Mouse (Mus musculus) erythroid progenitor cell, adult 5-6 weeks (primary cell): Measurements from ENCODE around the gene Hist1h1c. TPM values are rescaled to one million over a fixed set of nuclear protein-coding genes. Genes with fewer than 3 reads are reported as not detected.
"Not testable (repeated sequence)": the region's sequence is repeated elsewhere in the genome, so short reads cannot be mapped to it uniquely, and the experiment has no call there.

Experiments
- ATAC-seq: replicated peaks from 2 replicates; pipeline ENCODE4 v1.8.0; 2016; ENCODE audit warnings: moderate number of reproducible peaks, mild to moderate bottlenecking, moderate TSS enrichment, inconsistent platforms; ENCODE audit not compliant: poor library complexity, low FRiP score, severe bottlenecking
- total RNA-seq, 2 experiments: library from RNA; stranded (forward) in 1 of 2; stranded (reverse) in 1 of 2; fragments of 150-400 nt in 1 of 2; fragments of 186-747, 209-891 nt in 1 of 2; gene quantifications; 2 replicates each; pipeline versions ENCODE4 v1.2.3 to v1.2.4; 2015 to 2017; ENCODE audit warnings: low replicate concordance in 2 of 2

The Hist1h1c gene
- total RNA-seq (2015; ENCODE audit: low replicate concordance): 527 and 533 TPM in 2 replicates
- 3,859 and 4,708 TPM in 2 replicates for total RNA-seq (2017; ENCODE audit: low replicate concordance)

DNA sequence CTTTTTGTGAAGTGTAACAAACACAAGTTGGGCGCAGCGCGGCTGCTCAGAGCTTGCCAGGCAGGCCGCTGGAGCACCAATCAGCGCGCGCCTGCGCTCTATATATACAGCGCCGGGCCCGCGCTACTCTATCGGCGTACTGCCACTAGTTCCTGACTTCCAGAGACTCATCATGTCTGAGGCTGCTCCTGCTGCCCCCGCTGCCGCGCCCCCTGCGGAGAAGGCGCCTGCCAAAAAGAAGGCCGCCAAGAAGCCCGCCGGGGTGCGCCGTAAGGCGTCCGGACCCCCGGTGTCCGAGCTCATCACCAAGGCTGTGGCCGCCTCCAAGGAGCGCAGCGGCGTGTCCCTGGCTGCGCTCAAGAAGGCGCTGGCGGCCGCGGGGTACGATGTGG is at the start of gene Hist1h1c:
Hist1h1c (plus strand) TSS at position 132 of the 392 bp plus-strand sequence.
- ATAC-seq: peak; percentile 63

DNA sequence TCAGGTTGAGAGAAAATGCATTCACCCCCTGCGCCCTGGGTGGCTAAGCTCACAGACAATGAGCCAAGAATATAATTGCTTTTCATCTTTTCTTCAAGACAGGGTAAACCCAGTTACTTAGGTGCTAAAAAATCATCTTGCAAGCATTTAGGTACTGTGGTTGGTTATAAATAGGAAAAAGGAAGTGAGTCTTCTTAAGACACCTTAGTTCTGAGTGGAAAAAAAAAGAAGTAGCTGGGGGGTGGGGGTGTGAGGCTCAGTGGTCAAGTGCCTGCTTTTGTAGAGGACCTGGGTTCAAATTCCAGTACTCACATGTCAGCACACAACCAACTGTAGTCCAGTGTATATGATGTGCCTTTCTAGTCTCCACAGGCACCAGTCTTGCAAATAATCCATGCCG is 49.7 kb upstream of the Hist1h1c start:
- no peak for ATAC-seq

DNA sequence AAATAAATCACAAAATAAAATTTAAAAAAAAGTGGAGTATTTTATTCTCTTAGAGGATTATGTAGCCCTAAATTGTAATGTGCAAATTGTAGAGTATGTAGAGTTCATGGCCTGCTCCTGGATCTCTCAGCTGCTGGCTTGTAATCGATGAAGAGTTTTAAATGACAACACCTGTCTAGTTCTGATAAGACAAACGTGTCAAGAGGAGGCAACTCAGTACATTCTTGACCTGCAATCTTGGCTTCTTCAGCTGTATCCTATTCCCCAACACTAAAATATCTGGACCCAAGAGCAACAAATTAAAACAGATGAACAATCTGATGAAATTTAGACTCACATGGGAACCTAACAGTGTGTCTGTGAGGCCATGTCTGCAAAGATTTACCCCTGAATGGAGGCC is 49.1 kb upstream of the Hist1h1c start:
- ATAC-seq: no peak

DNA sequence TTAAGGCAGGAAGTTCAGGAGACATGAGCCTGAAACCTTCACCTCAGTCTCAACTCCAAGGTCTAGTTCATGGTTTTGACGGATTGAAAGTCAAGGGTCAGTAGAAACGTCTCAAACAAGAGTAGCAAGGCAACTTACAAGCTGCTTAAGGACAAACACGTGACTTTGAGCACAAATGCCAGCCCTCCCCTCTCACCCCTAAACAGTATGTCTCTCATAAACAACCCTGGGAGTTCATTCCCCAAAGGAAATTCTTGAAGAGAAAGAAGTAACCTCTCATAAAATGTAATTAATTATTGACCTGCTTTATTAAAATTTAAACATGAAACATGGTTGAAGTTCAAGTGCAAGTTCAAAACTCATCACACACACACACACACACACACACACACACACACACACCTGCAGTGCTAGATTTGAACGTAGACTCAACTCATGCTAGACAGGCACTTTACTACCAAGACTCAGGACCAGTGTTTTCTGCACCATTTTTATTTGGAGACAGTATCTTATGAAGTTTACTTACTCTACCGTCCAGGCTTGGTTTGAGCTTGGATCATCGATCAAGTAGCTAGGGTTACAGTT is 44.7 kb upstream of the Hist1h1c start:
- ATAC-seq: no peak

DNA sequence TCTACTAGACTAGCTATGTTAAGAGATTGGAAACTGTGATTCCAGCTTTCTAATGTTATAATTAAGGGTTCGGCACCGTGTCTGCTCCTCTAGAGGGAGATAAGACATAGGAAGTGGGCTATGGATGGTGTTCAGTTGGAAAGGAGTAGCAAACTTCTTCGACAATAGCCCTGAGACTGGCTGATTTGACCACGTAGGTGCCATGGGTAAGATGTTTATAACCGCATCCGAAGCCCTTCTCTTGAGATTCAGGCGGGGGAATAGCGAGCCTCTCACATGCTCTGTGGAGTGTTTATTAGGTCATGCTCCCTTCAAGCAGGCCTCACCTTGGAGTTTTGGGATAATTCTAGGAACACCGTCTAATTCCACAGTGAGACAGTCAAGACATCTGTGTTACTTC is 43.7 kb upstream of the Hist1h1c start:
- no peak for ATAC-seq

DNA sequence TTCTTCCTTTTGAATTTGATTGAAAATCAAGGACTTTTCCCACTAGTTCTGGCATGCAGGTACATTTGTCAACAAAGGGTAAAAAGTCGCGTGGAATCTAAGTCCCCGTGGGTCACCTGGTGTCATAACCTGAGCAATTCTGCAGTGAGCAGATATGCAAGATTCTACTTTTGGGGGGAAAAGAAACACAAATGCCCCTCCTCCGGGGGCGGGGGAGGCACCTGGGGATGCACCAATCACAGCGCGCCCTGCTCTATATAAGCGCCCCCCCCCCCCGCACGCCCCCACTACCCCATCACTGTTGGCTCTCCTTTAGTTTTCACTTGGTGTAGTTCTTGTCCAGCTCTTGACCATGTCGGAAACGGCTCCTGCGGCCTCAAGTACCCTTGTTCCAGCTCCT is 43.1 kb upstream of the Hist1h1c start, which contains the start of gene Hist1h1t:
Hist1h1t (plus strand) TSS at position 301 of the 400 bp plus-strand sequence.
- ATAC-seq: no peak

DNA sequence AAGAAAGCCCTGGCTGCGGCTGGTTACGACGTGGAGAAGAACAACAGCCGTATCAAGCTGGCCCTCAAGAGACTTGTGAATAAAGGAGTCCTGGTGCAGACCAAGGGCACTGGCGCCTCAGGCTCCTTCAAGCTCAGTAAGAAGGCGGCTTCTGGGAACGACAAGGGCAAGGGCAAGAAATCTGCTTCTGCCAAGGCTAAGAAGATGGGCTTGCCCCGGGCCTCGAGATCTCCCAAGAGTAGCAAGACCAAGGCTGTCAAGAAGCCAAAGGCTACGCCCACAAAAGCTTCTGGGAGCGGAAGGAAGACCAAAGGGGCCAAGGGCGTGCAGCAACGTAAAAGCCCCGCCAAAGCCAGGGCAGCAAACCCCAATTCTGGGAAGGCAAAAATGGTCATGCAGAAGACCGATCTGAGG is 42.5 kb upstream of the Hist1h1c start:
- no peak for ATAC-seq

DNA sequence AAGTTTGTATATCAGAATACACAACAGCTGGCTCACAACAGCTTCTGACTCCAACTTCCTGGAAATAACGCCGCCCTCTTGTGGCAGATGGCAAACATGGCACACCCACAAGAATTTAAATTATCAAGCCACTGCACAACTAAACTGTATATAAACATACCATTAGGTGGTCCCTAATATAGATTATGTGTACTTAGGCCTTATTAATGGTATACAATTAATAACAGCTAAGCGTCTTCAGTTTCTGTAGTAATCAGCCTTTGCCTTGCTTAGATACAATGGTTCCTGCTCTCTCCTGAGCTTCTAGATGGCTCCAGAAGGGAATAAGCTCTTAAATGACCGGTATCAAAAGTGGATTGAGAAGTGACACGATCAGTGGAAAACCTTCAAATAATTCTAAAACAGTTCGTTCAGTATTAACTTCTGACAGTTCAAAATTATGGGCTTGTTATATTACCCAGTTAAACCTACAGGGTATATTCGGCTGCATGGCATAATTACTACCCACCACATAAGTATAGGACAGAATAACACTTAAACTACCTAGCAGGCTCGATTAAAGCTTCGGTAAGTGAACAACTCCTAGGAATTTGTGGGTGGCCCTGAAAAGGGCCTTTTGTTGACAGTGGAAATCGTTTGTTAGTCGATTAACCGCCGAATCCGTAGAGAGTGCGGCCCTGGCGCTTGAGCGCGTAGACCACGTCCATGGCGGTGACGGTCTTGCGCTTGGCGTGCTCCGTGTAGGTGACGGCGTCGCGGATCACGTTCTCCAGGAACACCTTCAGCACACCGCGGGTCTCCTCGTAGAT is 40.9 kb upstream of the Hist1h1c start:
- peak; percentile 67 for ATAC-seq

DNA sequence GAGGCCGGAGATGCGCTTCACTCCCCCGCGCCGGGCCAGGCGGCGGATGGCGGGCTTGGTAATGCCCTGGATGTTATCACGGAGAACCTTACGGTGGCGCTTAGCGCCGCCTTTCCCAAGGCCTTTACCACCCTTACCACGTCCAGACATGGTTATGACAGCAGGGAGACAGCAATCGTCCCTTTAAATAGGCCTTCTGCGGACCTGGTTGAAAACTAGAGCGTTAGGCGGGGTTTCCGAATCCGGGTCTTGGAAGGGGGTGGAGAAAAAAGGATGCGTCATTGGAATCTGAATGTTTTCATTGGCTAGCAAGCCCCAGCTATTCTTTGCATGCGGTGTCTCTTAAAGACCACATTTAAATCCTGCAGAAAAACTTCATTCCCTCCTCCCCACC is 40.3 kb upstream of the Hist1h1c start, which contains the start of gene Hist1h4c:
Hist1h4c (minus strand) TSS at position 155 of the 394 bp plus-strand sequence.
- ATAC-seq: peak; percentile 80

DNA sequence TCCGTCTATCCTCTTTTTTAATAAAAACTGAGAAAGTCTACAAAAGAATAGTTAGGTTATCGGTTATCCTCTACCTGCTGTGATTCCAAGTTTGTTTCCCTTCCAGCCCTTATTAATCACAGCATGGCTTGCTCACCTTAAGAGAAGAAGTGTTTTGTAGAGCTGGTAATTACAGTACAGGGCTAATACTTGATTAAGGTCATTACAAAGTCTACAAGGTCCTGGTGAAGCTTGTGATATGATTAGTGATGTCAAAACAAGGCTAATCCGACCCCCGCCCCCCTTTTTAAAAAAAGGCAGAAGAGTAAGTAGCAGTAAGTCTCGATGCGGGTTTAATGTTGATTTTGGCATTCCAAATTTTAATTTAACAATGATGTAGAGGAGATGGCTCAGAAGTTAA is 39.6 kb upstream of the Hist1h1c start:
- no peak for ATAC-seq

DNA sequence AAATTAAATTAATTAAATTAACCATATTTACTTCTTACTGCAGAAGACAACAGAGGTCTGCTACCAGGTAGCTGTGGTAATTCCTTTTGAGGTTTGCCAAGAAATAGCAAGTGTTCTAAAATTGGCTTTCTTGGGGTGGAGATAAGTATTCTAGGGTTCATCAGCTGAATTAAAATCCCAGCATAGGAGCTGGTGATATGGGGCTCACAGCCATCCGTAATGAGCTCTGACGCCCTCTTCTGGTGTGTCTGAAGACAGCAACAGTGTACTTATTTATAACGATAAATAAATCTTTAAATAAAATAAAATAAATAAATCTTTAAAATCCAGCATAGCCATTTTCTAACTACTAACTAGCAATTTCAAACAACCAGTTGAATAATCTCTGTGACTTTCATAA is 38.8 kb upstream of the Hist1h1c start:
- ATAC-seq: no peak

DNA sequence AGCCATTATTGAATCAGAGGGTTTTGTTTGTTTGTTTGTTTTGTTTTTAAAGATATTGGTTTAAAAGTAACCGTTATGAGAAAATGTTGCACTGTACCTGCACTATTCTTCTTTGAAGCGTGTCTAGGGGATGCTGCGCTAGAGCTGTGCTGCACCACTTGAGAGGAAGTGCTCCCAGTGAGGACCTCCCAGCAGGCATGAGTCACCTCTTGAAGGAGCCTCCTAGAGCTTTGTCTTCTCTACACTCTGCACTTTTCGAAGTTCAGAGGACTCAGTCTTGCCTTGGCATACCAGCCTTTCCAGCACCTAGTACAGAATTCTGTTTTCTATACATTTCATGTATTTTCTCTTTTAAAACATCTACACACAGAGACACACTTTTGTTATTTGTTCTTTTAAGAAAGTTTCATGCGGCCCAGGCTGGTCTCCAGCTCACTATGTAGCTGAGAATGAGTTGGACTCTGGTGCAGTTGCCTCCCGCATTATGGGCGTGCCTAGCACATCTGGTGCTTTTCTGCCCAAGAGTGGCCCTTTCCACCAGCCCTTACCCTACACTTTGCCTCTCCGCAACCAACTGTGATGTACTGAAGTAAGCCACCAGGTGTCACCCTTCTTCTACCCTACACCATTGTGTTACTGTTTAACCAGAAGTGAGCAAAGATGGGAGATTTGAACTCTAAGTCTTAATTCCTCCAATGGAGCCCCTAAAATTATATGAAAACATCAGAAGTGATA is 37.7 kb upstream of the Hist1h1c start:
- peak; percentile 56 for ATAC-seq

DNA sequence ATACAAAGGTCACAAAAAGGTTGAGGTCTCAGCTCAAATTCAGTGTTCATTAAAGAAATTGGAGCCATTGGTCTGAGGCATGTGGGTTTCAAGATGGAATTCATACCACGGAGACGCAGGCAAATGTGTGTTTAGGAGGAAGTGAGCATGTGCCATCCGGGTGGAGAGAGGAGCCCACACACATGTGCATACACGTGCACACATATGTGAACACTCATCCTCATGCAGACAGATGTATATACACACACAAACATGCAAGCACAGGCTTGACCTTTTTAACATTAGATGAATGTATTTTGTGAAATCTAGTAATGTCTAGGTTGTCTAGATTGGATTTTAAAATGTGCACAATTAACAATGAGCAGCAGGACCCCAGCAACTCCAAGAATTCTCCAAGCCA is 36.4 kb upstream of the Hist1h1c start:
- no peak for ATAC-seq

DNA sequence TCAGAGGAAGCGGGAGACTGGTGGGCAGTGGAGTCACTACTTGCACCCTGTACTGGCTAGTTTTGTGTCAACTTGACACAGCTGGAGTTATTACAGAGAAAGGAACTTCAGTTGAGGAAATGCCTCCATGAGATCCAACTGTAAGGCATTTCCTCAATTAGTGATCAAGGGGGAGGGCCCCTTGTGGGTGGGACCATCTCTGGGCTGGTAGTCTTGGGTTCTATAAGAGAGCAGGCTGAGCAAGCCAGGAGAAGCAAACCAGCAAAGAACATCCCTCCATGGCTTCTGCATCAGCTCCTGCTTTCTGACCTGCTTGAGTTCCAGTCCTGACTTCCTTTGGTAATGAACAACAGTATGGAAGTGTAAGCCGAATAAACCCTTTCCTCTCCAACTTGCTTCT is 35.8 kb upstream of the Hist1h1c start:
- not testable (repeated sequence) for ATAC-seq

DNA sequence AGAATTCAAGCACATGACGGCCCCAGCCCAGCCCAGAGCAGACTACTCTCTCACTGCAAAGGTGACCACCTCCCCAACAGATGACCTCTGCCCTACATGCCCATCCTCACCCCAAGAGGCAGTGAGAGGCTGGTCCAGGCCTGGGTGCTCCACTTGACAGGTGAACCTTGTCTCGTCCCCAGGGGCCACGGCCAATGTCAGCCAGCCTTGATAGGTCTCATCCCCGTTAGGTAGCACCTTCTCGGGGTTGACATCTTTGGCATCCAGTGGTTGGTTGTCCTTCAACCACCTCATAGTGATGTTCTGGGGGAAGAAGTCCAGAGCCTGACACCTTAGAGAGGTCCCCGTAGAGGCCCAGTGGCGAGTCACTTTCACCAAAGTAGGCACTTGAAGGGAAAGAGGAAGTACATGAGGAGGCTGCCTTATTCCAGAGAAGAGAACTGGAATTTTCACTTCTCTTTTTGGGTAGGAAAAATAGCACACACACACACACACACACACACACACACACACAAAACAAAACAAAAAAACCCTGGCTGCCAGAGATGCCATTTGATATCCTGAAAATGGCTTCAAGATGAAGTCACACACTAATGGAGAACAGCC is 32.8 kb upstream of the Hist1h1c start:
- ATAC-seq: no peak

DNA sequence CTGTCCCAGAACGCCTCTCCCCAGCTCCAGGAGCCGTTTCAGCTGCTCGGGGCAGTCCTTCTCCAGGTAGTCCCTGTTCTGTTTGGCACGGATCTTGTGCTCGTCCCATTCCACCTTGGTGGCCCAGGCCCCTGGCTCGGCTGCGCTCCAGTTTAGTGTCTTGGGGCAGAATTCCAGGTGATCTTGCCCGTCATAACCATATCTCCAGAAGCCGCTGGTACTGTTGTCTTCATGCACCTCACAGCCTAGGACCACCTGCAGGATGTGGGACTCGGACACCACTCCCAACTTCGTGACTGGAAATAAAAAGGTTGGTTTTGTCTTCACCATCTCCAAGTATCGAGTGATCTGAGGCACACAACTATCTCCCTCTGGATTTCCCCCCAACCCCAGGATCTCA is 31.8 kb upstream of the Hist1h1c start:
- ATAC-seq: no peak

DNA sequence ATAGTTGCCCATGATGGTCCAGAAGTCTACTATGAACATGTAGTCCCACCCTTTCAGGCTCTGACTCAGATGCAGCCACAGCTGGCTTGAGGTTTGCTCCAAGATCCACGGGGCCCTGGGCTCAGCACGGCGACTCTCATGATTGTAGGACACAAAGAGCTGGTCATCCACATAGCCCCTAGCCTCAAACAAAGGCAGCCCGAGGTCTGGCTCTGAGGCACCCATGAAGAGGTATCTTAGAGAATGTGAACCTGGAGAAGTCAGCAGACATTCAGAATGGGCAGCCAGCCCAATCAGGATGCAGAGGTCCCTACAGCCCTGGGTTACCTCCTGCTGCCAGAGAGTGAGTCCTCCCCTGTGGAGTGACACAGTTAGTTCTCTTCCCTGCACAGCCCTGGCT is 30.6 kb upstream of the Hist1h1c start:
- no peak for ATAC-seq

DNA sequence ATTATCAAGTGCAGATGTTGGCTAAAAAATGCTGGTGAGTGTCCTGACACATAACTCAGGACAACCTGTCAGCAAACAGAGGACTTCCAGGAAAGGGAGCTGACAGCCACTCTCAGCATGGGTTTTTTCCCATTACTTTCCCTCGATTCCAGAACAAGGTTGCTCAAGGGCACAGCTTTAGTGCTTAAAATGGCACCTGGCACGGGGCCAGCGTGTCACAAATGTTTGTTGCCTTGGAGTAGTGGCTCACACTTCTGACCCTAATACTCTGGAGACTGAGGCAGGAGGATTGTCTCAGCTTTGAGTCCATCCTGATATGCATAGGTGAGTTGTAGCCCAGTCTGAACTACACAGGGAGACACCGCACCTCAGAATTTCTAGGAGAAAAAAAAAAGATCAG is 30.0 kb upstream of the Hist1h1c start:
- no peak for ATAC-seq

DNA sequence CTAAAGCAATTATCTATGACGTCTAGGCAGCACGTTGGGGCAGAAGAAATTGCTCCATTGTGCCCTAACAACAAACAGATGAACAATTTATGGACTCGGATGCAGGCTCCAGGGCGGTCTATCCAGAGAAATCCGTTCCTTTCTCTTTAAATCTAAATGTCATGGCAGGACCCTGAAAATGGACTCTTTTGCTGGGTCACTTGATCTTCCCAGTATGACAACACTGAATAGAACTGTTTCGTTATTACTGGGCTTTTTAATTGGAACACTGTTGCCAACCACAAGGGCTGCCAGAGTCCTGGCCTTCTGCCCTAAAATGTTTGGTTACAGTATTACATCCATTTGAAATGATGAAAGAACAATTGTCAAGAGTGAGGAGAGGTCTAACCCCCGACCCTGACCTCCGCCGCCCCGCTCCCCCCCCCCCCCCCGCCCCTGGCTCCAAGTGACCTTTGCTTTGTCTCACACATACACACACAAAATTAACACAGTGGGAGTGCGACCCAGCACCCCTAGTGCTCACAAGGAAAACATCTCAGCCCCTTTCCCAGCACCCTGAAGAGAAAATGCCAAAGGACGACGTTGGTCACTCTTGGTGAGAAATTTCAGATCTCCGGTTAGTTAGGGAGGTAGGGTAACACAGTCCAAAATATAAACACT is 28.8 kb upstream of the Hist1h1c start:
- no peak for ATAC-seq
